Mouse (Mus musculus) lung, adult 2 months (tissue): ENCODE results near the gene Fam135a.

Source experiments
- CTCF ChIP-seq: fragments of 200-500 bp; IDR thresholded peaks from 2 replicates; pipeline ENCODE4 v1.5.1; 2011; ENCODE audit warnings: mild to moderate bottlenecking, low read length, control low read depth; ENCODE audit not compliant: insufficient read depth
- POLR2A ChIP-seq: fragments of 200-500 bp; IDR thresholded peaks from 2 replicates; pipeline ENCODE4 v1.6.1; 2011; ENCODE audit warnings: low read depth, mild to moderate bottlenecking, control low read depth, low read length, borderline replicate concordance; ENCODE audit errors: extremely low read depth

DNA sequence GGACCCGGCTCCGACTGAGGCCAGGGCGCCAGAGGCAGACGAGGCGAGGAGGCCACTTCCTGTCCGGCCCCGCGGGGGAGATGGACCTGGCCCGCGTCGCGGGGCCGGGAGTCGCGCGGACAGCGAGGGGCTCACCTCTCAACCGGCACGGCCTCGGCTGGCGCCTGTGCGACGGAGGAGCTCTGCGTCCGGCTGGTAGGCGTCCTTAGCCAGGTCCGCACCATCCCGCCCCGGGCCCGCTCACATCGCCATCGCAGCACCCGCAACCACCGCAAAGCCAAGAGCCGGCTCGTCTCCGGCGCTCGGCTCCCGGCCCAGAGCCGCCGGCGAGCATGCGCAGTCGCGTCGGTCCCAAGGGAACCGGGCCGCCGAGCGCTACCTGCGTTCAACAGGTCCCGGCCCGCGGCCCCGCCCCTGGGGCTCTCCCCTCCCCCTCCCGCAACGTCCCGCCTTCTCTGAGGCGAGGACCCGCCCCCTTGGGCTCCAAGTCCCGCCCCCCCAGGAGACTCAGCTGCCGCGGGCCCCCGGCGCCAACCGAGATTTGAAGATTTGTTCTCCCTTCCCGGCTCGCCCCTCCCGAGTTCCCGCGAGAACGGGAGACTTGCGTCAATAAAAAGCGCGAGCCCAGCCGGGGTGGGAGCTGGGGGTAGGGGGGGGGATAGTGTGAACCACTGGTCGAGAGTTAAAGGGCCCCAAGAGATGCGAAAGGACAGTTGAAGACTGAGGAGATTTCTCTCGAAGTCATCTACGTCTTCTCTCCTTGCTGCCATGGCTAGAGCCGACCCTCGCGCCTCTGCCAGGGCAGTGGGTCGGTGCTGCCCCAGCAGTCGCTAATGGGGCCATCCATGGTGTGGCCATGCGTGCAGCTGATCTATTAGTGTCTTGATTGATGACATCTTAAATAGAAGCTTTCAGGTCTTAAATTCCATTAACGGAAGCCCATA lies at the start of gene Fam135a:
- TF ChIP-seq CTCF (no peak), POLR2A (peak; percentile 23; the same call in 1 of the 2 replicates)
